Mouse (Mus musculus): Measurements from ENCODE around the gene 4930518I15Rik.

DNA sequence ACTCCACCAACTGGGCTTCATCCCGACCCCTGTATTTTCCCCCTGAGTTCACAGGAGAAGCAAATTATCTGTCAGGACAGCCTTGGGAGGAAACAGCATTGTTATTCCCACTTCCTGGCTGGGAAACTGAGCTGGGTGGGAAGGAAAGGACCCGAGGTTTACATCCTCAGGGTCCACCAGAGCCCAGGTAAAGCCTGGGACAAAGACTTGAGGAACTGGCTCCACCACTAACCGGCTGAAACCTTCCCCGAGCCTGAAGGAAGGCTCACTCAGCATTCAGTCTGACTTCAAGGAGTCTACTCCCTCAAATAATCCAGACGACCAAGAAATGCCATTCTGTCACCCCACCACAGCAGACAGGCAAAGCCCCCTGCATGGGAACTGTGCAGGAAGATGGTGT is 42.9 kb downstream of the 4930518I15Rik start:
- TF ChIP-seq GATA1 (IDR thresholded peaks at IDR 0.05; ENCODE audit: borderline replicate concordance, low read length): no peak
- no peak for TF ChIP-seq FLI1 (IDR thresholded peaks at IDR 0.05; ENCODE audit: low read length)
